Mouse (Mus musculus): Measurements from ENCODE around the gene Otogl. TPM values are rescaled to one million over a fixed set of nuclear protein-coding genes. Genes with fewer than 3 reads are reported as not detected.

Otogl gene
- total RNA-seq, 2 experiments from 2014 or later, result 0.05 TPM; not detected in 1

- no peak for DNase-seq
Measured at GRCm38 (mm10) chr10:107906453-107906852, 5.5 kb downstream of the Otogl start.

GRCm38 (mm10) chr10:107905274-107906034 lies 6.5 kb downstream of the Otogl start:
- no peak for DNase-seq

GRCm38 (mm10) chr10:107901958-107902357 lies 10.0 kb downstream of the Otogl start:
- no peak for DNase-seq

DNA sequence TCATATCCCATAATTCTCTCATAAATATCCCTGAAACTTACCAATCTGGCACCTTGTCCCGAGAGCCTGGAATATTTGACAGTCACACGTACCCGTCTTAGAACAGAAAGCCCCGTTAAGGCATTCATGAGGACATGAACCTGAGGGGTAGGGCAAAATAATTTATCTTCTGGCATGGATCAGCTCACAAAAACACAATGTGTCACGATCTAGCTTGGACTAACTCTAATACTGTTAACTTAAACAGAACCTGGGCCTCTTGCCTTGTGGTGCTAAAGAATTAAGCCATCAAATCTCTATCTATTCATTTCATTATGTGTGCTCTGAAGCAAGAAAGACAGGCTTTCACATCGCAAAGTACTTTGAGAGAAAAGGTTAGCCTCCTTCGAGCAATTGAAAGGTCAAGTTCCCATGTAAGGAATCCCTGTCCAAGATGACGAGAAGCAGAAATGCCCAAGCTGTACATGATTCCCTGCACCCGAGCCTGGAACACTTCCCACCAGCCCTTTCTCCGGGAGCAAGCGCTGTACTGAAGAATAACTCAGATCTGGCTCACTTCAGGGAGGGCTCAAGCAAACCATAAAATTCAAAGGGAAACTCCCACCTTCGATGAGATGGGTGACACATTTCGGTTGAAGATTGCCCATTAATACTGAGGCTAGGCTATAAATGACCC lies 10.6 kb downstream of the Otogl start:
- DNase-seq, result no peak

DNA sequence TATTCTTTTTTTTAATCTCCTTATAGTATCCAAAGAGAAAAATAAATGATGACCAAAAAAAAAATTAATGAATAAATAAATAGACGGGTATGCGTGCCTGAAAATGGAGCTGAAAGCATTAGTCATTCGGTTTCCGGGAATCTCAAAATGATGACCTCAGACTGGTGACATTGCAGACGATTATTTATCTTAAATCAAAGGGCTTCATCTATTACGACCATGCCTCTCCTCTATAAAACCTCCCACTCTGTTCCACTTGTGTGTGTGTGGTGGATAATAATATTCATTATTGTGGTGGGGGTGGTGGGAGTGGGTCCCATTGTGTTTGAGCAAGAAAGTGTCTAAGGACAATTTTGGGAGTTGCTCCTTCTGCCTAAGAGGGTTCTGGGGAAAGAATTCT lies 12.0 kb downstream of the Otogl start:
- no peak for DNase-seq

DNA sequence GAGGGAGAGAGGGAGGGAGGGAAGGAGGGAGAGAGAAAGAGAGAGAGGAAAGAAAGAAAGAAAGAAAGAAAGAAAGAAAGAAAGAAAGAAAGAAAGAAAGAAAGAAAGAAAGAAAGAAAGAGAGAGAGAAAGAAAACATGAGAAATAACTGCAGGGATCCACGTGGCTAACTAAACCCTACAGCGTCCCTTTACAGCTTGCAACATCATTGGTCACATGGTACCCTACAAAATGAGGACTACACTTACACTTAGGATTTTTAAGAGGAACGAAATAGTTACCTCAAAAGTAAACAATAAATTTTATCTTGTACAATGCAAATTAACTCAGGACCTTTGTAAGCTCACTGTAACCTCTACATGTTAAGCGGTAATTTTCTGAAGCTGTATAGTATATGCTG lies 15.8 kb downstream of the Otogl start:
- DNase-seq, result no peak

- DNase-seq, result no peak
Measured at GRCm38 (mm10) chr10:107894663-107895581, 17.0 kb downstream of the Otogl start.

DNA sequence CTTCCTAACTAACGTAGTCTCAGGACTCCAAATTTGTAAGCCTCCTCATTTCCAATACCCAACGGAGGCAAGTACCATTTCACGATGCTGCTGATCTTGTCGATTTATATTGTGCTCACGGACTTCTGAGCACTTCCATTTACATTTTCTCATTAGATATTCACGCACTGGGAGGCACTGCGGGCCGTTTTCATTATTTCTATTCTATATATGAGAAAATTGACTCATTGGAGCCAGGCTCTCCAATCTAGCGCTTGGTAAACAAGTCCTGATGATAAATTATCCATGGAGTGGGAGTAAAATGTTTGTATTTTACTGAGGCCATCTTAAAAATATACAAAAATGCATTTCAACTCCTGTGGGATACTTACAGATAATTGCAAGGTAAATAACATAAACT lies 21.5 kb downstream of the Otogl start:
- DNase-seq, result no peak

- DNase-seq, result no peak
Measured at GRCm38 (mm10) chr10:107872542-107872941, 39.4 kb downstream of the Otogl start.

- DNase-seq, result no peak
Measured at GRCm38 (mm10) chr10:107872109-107872508, 39.8 kb downstream of the Otogl start.

DNA sequence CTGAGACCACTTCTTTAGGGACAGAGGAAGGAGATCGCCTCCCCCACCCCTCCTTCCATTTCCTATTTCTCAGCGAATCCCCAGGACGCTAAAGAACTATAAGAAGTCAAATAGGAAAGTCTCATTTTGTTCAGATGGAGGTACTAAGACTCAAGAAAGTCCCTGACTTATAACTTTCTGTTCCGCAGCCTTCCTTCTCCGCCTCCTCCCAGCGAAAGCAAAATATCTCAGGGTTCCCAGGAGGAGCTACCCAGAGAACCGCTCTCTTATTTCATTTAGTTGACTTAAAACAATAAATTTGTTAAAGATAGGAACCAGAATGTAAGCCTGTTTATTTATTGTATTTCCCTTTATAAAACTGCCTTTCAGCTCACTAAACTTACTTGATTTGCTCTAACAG lies 41.4 kb downstream of the Otogl start:
- no peak for DNase-seq

GRCm38 (mm10) chr10:107868904-107869303 lies 43.0 kb downstream of the Otogl start:
- DNase-seq, result no peak

DNA sequence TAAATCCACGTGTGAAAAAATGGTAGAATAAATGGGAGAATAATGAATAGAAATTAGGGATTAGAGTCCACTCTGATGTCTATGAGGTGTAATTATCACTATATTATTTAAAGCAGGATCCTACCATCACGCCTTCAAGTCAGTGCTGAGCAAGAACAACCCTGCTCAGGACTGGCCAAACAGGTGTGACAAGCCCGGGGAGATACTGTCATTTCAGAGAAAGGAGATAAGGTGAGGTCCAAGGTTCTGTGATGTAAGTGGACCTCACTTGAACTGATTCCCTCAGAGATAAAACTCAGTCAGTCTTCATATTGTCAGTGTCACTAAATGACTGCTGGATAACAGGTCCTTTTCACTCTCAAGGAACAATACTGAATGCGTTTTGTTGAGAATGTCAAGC lies 44.5 kb downstream of the Otogl start:
- DNase-seq, result no peak

DNA sequence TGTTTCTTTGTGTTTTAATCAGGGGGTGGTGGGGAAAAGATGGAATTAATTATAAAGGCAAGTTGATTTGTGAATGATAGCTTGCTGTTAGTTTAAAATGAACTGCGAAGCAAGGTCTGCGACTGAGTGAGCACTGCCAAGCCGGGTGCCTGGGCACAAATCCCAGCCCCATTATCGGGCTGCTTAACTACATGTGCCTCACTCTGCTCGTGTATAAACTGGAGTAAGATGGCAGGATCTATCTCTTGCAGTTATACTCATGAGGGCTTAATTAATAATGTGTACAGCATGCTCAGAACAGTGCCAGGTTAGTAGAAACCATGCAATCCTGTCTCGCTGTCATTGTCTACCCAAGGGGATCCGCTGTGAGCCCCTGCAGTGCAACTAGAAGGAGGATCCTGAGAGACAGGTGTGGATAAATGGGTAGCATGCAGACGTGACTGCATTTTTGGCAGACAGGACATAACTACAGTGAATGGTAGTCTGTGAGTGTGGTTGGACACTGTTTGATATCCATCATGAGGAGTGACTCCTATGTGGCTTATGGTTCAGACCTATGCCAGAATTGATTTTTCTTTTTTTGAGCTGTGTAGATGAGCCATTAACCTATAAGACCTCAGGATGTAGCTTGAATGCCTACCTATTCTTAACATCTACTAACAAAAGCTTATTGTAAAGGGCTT lies 51.6 kb downstream of the Otogl start:
- peak; percentile 7 for DNase-seq

DNA sequence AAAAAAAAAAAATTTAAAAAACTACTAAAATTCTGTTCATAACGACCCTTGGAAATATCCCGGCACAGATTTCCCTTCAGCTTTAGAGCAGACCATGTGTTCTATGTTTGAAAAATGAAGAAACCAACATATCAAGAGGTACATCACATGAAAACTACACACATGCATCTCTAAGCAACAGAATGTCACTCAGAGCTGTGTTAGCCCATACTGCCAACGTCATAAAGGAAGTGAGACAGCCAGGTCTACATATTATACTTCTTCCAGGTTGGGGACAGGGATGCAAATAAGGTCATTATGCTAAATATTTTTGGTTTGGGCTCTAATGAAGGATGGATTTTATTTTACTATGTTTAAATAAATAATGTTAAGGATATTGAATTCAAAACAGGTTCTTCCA lies 52.7 kb downstream of the Otogl start:
- DNase-seq, result no peak

DNA sequence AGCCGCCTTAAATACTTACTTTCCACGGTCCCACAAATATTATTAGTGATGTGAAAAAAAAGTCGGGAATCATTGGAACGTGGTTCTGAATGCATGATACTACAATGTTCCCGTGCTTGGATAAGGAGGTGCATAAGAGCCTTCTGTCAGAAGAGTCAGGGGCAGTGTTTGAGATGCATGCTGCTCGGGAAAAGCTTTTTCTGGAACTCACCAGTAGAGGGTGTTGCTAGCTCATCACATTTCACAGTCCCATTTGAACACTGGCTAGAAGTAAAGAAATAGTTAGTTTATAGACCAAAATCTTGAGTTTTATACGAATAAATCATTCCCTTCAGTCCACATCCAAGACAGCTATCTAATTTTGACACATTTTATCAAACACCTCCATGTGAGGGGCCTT lies 53.2 kb downstream of the Otogl start:
- no peak for DNase-seq

DNA sequence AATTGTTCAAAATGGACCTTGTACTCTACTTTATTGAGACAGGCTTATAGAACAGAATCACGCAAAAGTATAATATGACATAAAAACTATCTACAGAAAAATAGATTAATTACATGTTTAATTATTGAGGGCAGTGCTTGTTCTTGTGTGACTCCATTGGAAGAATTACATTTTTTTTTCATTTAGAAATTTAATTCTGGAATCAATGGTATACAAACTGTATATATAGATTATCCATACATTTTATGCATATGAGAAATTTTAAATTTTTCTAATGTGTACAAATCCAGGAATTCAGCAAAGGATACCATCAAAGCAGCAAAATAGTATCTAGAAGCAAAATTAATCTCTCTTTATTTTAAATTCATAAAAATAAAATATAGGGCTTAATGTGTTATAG lies 67.0 kb downstream of the Otogl start:
- no peak for DNase-seq

GRCm38 (mm10) chr10:107834452-107835239 lies 77.3 kb downstream of the Otogl start:
- no peak for DNase-seq

DNA sequence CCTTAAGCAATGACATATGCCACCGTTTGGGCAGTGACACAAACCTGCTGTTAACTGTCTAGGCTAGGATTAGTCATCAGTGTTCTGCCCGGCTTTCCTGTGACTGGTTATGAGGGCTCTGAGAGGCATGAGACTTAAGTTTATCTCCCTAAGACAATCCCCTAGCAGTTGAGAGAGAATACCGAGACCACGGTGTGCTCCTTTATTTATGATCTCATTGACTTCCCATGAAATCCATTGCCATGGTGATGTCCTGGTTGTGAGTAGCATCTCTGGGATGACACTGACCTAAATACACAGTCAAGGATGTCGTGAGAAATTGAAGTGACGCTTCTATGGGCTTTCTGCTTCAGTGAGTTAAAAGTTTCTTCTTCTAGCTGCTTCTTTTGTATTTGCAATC lies 82.8 kb downstream of the Otogl start:
- no peak for DNase-seq

DNA sequence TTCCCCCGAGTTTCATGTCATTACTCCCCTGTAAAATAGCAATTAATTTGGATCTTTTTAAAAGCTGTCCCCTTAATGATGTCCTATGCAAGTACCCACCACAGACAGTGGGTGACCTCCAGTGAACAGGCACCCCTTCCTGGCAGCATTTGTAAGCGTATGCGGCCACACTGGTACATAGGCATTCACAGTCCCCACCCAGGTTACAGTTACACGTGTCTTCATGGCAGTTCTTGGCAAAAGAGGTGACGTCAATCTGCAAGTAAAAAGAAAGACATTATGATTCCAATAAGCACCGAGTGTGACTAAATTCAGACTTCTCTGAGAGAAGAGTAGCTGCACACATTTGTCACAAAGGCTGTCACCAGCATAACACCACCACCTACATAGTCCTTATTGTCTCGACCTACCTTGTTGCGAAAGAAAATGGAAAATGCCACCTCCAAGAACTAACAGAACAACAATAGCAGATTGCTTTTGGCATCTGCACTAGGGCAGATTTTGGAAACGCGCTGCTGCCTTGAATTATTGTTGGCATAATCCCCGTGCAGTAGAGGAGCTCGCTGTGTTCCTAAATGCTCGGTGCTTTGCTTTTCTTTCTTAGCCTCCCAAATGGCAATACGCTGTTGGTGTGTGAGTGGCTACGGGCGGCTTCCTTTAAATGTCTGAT lies 98.0 kb downstream of the Otogl start:
- DNase-seq, result no peak
